ENCODE assay signal across 8 mouse cellular contexts in the genomic region with DNA sequence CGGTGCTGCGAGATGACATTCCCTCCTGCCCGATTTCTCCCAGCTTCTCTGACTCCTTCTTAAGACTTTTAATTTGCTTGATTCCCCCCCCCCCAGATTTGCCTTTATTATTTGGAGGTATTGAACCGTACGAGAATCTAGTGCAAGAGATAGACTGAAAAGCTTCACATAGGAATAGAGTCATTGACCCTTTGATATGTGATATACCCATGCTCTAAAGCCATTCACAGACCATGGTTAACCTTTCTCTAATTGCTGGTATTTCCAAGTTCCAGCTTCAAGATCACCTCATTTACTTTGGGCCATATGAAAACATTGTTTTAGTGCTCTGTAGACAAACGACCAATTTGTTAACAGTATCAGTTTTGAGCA. TPM values are rescaled to one million over a fixed set of nuclear protein-coding genes. Genes with fewer than 3 reads are reported as not detected.
A peak's percentile ranks its signal among the peaks of the same experiment; 100 is the strongest.
DNase-seq lines count a peak whose midpoint lies in the region; ATAC-seq and TF ChIP-seq lines count a peak whose summit lies in the region.

No protein-coding gene starts in this region.

- peak overlapping the region; percentile 79 for H3K4me3 ChIP-seq in heart, adult 2 months
- H3K4me3 ChIP-seq in ES-E14 (ENCODE audit: insufficient read depth in 1 of 2, low read depth in 1 of 2, low read length in 2 of 2, poor library complexity in 1 of 2, severe bottlenecking in 1 of 2), result peak overlapping the region; percentile 76
- peak overlapping the region; percentile 74 for H3K4me3 ChIP-seq in hindbrain, embryonic 10.5 days

- peak overlapping the region; percentile 98 for H3K27ac ChIP-seq in heart, adult 2 months
- no peak overlapping the region for H3K27ac ChIP-seq in ES-E14 (ENCODE audit: insufficient read depth, low read depth, low read length, poor library complexity, severe bottlenecking)
- H3K27ac ChIP-seq in hindbrain, embryonic 10.5 days, result peak overlapping the region; percentile 94

- no peak for TF ChIP-seq POLR2A in heart, adult 2 months (IDR thresholded peaks at IDR 0.05; ENCODE audit: insufficient read depth, low read depth, low read length)

- in situ Hi-C loops in ES-E14 (cut with MboI; ENCODE audit: low sequenced_read_pairs in 2 of 2, unreplicated experiment in 2 of 2), result no loop called here

- no peak for TF ChIP-seq CTCF in heart, adult 2 months (IDR thresholded peaks at IDR 0.05)

- H3K9ac ChIP-seq in heart, adult 2 months (ENCODE audit: low read depth, low read length), result peak overlapping the region; percentile 73
- peak overlapping the region; percentile 89 for H3K9ac ChIP-seq in ES-E14 (ENCODE audit: insufficient read depth, low read depth, low read length, poor library complexity, severe bottlenecking)

- 5% methylated on average over 6 of the region's 6 CpGs for WGBS in heart, adult 2 months
- 10% methylated on average over 6 of the region's 6 CpGs for WGBS in hindbrain, embryonic 10.5 days

- no peaks in the 10 kb centered on the region for H3K4me1 ChIP-seq in heart, adult 2 months (ENCODE audit: control insufficient read depth, insufficient read depth, low read length)
- peaks cover 6 to 10% of the 10 kb centered on the region in 2 experiments for H3K4me1 ChIP-seq in ES-E14 (ENCODE audit: control insufficient read depth in 2 of 2, insufficient read depth in 2 of 2, low read length in 2 of 2, poor library complexity in 1 of 2)
- H3K4me1 ChIP-seq in hindbrain, embryonic 10.5 days (replicated peaks), result peaks cover 14% of the 10 kb centered on the region

- intact Hi-C loops in heart, adult 2 months (cut with DNase I), result loop anchor here (5.0 to 10.0 kb wide), 5 partner anchors 60 to 510 kb away; partner anchors contain the start of genes Adamts12, Brix1, Dnajc21 and Rad1
- intact Hi-C loops in heart, postnatal 36 days (cut with DNase I), result loop anchor here (5.0 kb wide), 3 partner anchors 60 to 510 kb away; partner anchors contain the start of genes Brix1, Dnajc21 and Rad1

- H3K27me3 ChIP-seq in heart, adult 2 months (ENCODE audit: control insufficient read depth, insufficient read depth, low read length), result no peaks in the 10 kb centered on the region
- H3K27me3 ChIP-seq in hindbrain, embryonic 10.5 days (ENCODE audit: insufficient read depth, poor library complexity, severe bottlenecking), result no peaks in the 10 kb centered on the region

- no peaks in the 10 kb centered on the region for H3K79me2 ChIP-seq in heart, adult 2 months (replicated peaks; ENCODE audit: control insufficient read depth, insufficient read depth, low read length)

- no peaks in the 10 kb centered on the region for H3K36me3 ChIP-seq in heart, adult 2 months (ENCODE audit: control insufficient read depth, insufficient read depth, low read length)
- H3K36me3 ChIP-seq in ES-E14 (ENCODE audit: control insufficient read depth, insufficient read depth, low read length, poor library complexity, severe bottlenecking), result no peaks in the 10 kb centered on the region; the same call in 1 of the 2 replicates
- H3K36me3 ChIP-seq in hindbrain, embryonic 10.5 days, result no peaks in the 10 kb centered on the region; the same call in 1 of the 2 replicates

- DNase-seq in heart, adult 2 months, result no peak
- no peak for DNase-seq in heart, postnatal 36 days
- no peak for DNase-seq in ES-E14 (ENCODE audit: low read depth, low spot score)
- DNase-seq in hindbrain, embryonic 10.5 days (ENCODE audit: low spot score), result no peak
- DNase-seq in retina, embryonic 14.5 days (ENCODE audit: low spot score), result no peak
- no peak for DNase-seq in thymus, postnatal 10 days (ENCODE audit: low spot score in 2 of 2)
- no peak for DNase-seq in retina, postnatal 1 day

- ATAC-seq in megakaryocyte progenitor cell, adult 5-6 weeks (replicated peaks; ENCODE audit: poor library complexity), result 0 out of 2 replicates have a peak, but pooled peaks have one; percentile 3

- H3K9me3 ChIP-seq in ES-E14 (ENCODE audit: control insufficient read depth, insufficient read depth, low read depth, low read length), result no peaks in the 10 kb centered on the region
- H3K9me3 ChIP-seq in hindbrain, embryonic 10.5 days, result no peaks in the 10 kb centered on the region

- no peak for TF ChIP-seq EP300 in heart, adult 2 months (IDR thresholded peaks at IDR 0.05; ENCODE audit: insufficient read depth, low read depth, low read length)

TF ChIP-seq in ES-E14, 5 proteins besides CTCF, POLR2A, EP300 and RAD21:
- TF ChIP-seq MAFK (IDR thresholded peaks at IDR 0.05; ENCODE audit: insufficient read depth, low read depth, low read length) (no peak), ZNF384 (IDR thresholded peaks at IDR 0.05; ENCODE audit: low read depth, low read length) (no peak), ZC3H11A (IDR thresholded peaks at IDR 0.05; ENCODE audit: borderline replicate concordance, low read depth, low read length) (no peak), CHD2 (IDR thresholded peaks at IDR 0.05; ENCODE audit: low read depth, low read length) (no peak), HCFC1 (IDR thresholded peaks at IDR 0.05; ENCODE audit: borderline replicate concordance, insufficient read depth, low read length) (no peak)
TF ChIP-seq in ES-E14: peak in this region for 0.

RNA-seq across cellular contexts. Expression of gene Amacr, which starts 0.5 kb away (rescaled TPM):
- total RNA-seq in heart, adult 2 months (2021), result 10 to 100 TPM; 34.0 to 37.8 TPM
- 18.7 and 31.5 TPM in 2 replicates for polyA plus RNA-seq in heart, adult 2 months (2012; rRNA removed)
- total RNA-seq in heart, postnatal 36 days (2021), result 10 to 100 TPM; 27.9 to 29.4 TPM
- 7.7 and 9.7 TPM in 2 replicates for total RNA-seq in ES-E14 (2012; rRNA removed)
- 12.1 and 12.8 TPM in 2 replicates for polyA plus RNA-seq in hindbrain, embryonic 10.5 days (2016; fragmentation: Nextera tagmentation; extraction: Ambion mirVana)
- 2.6 and 2.8 TPM in 2 replicates for total RNA-seq in megakaryocyte progenitor cell, adult 5-6 weeks (2015)
- 2.0 and 3.3 TPM in 2 replicates for total RNA-seq in megakaryocyte progenitor cell, adult 5-6 weeks (2017)

RNA-seq across cellular contexts. Expression of gene Slc45a2, which starts 18.5 kb away (rescaled TPM):
- total RNA-seq in heart, adult 2 months (2021), result not detected
- polyA plus RNA-seq in heart, adult 2 months (2012; rRNA removed), result 0.06 TPM in 1 of 2 replicates, not detected in the other
- total RNA-seq in heart, postnatal 36 days (2021), result not detected
- total RNA-seq in ES-E14 (2012; rRNA removed), result 0.13 TPM in 1 of 2 replicates, not detected in the other
- polyA plus RNA-seq in hindbrain, embryonic 10.5 days (2016; fragmentation: Nextera tagmentation; extraction: Ambion mirVana), result 0.19 and 0.21 TPM in 2 replicates
- total RNA-seq in megakaryocyte progenitor cell, adult 5-6 weeks (2015), result not detected in 2 replicates
- not detected in 2 replicates for total RNA-seq in megakaryocyte progenitor cell, adult 5-6 weeks (2017)

RNA-seq across cellular contexts. Expression of gene C1qtnf3, which starts 29.9 kb away (rescaled TPM):
- not detected for total RNA-seq in heart, adult 2 months (2021)
- polyA plus RNA-seq in heart, adult 2 months (2012; rRNA removed), result 0.12 and 0.27 TPM in 2 replicates
- under 1 TPM in 1 of 2 experiments, not detected in 1; 0.17 TPM for total RNA-seq in heart, postnatal 36 days (2021)
- total RNA-seq in ES-E14 (2012; rRNA removed), result 0.45 TPM in 1 of 2 replicates, not detected in the other
- polyA plus RNA-seq in hindbrain, embryonic 10.5 days (2016; fragmentation: Nextera tagmentation; extraction: Ambion mirVana), result 2.9 and 5.0 TPM in 2 replicates
- total RNA-seq in megakaryocyte progenitor cell, adult 5-6 weeks (2015), result not detected in 2 replicates
- total RNA-seq in megakaryocyte progenitor cell, adult 5-6 weeks (2017), result not detected in 2 replicates

RNA-seq across cellular contexts. Expression of gene Rxfp3, which starts 55.7 kb away (rescaled TPM):
- under 1 TPM; 0.05 to 0.09 TPM for total RNA-seq in heart, adult 2 months (2021)
- polyA plus RNA-seq in heart, adult 2 months (2012; rRNA removed), result 0.06 and 0.08 TPM in 2 replicates
- under 1 TPM in 1 of 2 experiments, not detected in 1; 0.08 TPM for total RNA-seq in heart, postnatal 36 days (2021)
- 0.13 and 0.16 TPM in 2 replicates for total RNA-seq in ES-E14 (2012; rRNA removed)
- polyA plus RNA-seq in hindbrain, embryonic 10.5 days (2016; fragmentation: Nextera tagmentation; extraction: Ambion mirVana), result 0.86 and 0.92 TPM in 2 replicates
- total RNA-seq in megakaryocyte progenitor cell, adult 5-6 weeks (2015), result not detected in 2 replicates
- total RNA-seq in megakaryocyte progenitor cell, adult 5-6 weeks (2017), result not detected in 2 replicates
